Mouse (Mus musculus): ENCODE measurements around the gene Ccdc88c.

DNA sequence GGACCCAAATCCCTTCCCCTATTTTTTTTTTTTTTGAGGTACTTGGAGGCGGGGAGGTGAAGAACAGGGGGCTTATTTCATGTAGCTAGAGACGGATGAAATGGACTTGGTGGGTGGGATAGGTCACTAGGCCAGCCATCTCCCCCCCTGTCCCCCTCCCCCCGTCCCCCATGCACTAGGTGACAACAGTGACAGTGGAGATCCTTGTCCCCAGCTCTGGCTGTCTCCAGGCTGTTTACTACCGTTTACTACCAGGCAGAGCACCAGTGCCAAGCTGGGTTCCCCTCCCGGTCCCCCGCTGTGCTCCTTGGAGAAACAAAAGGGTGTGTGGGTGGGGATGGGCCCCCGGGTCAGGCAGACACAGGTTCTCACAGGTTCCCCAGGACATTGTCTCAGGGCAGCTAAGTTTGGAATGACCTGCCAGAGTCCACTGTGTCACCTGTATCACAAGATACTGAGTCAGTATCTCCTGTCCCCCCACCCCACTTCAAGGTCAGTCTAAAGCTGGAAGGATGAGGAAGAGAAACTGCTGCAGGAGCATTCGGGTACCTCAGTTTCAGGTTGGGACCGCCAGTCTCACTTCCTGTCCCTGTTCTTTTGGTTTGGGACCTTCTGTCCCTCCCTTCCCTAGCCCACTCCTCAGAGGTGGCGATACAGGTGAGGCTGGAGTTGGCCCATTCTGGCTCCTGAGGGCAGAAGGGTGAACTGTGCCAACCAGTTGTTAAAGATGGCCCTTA, 120.4 kb downstream of the Ccdc88c start:
- TF ChIP-seq POLR2A (IDR thresholded peaks at IDR 0.05; ENCODE audit: low read depth, low read length), result no peak
- no peak for TF ChIP-seq CTCF (IDR thresholded peaks at IDR 0.05; ENCODE audit: borderline replicate concordance, insufficient read depth, low read length)

All from embryonic fibroblast, embryonic 13.5 days (primary cell).